Mouse (Mus musculus): Measurements from ENCODE around the gene Elfn2. TPM values are rescaled to one million over a fixed set of nuclear protein-coding genes. Genes with fewer than 3 reads are reported as not detected.
A peak's percentile ranks its signal among the peaks of the same experiment; 100 is the strongest.

Elfn2 gene
- 0.24 and 0.39 TPM in 2 replicates for polyA plus RNA-seq (2016; fragmentation: Nextera tagmentation; extraction: Ambion mirVana)

GRCm38 (mm10) chr15:78718290-78719250 is at the start of gene Elfn2:
TSS of gene Elfn2 (minus strand) at chr15:78718771.
- Histone ChIP-seq H3K27me3 (ENCODE audit: insufficient read depth, poor library complexity, severe bottlenecking) (peaks cover 75% of the 10 kb centered on the region), H3K9me3 (no peaks in the 10 kb centered on the region), H3K4me3 (peak within 1 kb of the TSS; percentile 63), H3K36me3 (no peaks in the 10 kb centered on the region), H3K4me1 (replicated peaks) (peaks cover 43% of the 10 kb centered on the region), H3K27ac (peak within 1 kb of the TSS; percentile 70)
- 2% methylated on average over 89 of the region's 89 CpGs for WGBS
- DNase-seq (ENCODE audit: low spot score) = peak; percentile 31

- DNase-seq (ENCODE audit: low spot score) = no peak
- 92% methylated on average over 5 of the region's 5 CpGs for WGBS
- Histone ChIP-seq H3K9me3 (no peaks in the 10 kb centered on the region), H3K4me1 (replicated peaks) (peaks cover 56% of the 10 kb centered on the region), H3K27ac (peak overlapping the region; percentile 57), H3K36me3 (peaks cover 98% of the 10 kb centered on the region), H3K27me3 (ENCODE audit: insufficient read depth, poor library complexity, severe bottlenecking) (no peaks in the 10 kb centered on the region), H3K4me3 (no peak overlapping the region)
Measured at GRCm38 (mm10) chr15:78763704-78764103, 45.1 kb upstream of the Elfn2 start.

GRCm38 (mm10) chr15:78763210-78763609 is 44.6 kb upstream of the Elfn2 start:
- no peaks in the 10 kb centered on the region for H3K27me3 ChIP-seq (ENCODE audit: insufficient read depth, poor library complexity, severe bottlenecking)
- peaks cover 98% of the 10 kb centered on the region for H3K36me3 ChIP-seq
- peaks cover 51% of the 10 kb centered on the region for H3K4me1 ChIP-seq (replicated peaks)
- DNase-seq (ENCODE audit: low spot score) = no peak
- WGBS = 51% methylated on average over 10 of the region's 10 CpGs
- peak overlapping the region; percentile 50 for H3K27ac ChIP-seq
- H3K9me3 ChIP-seq = no peaks in the 10 kb centered on the region
- 0 out of 2 replicates have a peak overlapping the region, but pooled peaks have one; percentile 4 for H3K4me3 ChIP-seq

- Histone ChIP-seq H3K4me1 (replicated peaks) (peaks cover 46% of the 10 kb centered on the region), H3K27ac (0 out of 2 replicates have a peak overlapping the region, but pooled peaks have one; percentile 16), H3K36me3 (peaks cover 98% of the 10 kb centered on the region), H3K27me3 (ENCODE audit: insufficient read depth, poor library complexity, severe bottlenecking) (no peaks in the 10 kb centered on the region), H3K4me3 (no peak overlapping the region), H3K9me3 (no peaks in the 10 kb centered on the region)
- no peak for DNase-seq (ENCODE audit: low spot score)
- WGBS = 86% methylated on average over 13 of the region's 13 CpGs
Measured at GRCm38 (mm10) chr15:78761112-78761511, 42.5 kb upstream of the Elfn2 start.

- Histone ChIP-seq H3K4me1 (replicated peaks) (peaks cover 57% of the 10 kb centered on the region), H3K27me3 (ENCODE audit: insufficient read depth, poor library complexity, severe bottlenecking) (no peaks in the 10 kb centered on the region), H3K4me3 (no peak overlapping the region), H3K27ac (no peak overlapping the region), H3K9me3 (no peaks in the 10 kb centered on the region), H3K36me3 (peaks cover 84% of the 10 kb centered on the region)
- WGBS = 92% methylated on average over 6 of the region's 6 CpGs
- no peak for DNase-seq (ENCODE audit: low spot score)
Measured at GRCm38 (mm10) chr15:78758132-78758531, 39.6 kb upstream of the Elfn2 start.

GRCm38 (mm10) chr15:78755966-78756725 is 37.6 kb upstream of the Elfn2 start:
- no peaks in the 10 kb centered on the region for H3K9me3 ChIP-seq
- WGBS = 81% methylated on average over 12 of the region's 12 CpGs
- no peak for DNase-seq (ENCODE audit: low spot score)
- no peak overlapping the region for H3K4me3 ChIP-seq
- H3K4me1 ChIP-seq (replicated peaks) = peaks cover 51% of the 10 kb centered on the region
- H3K36me3 ChIP-seq = peaks cover 65% of the 10 kb centered on the region
- peak overlapping the region; percentile 76 for H3K27ac ChIP-seq
- H3K27me3 ChIP-seq (ENCODE audit: insufficient read depth, poor library complexity, severe bottlenecking) = no peaks in the 10 kb centered on the region

- peaks cover 55% of the 10 kb centered on the region for H3K4me1 ChIP-seq (replicated peaks)
- no peaks in the 10 kb centered on the region for H3K9me3 ChIP-seq
- DNase-seq (ENCODE audit: low spot score) = no peak
- 75% methylated on average over 3 of the region's 3 CpGs for WGBS
- peaks cover 56% of the 10 kb centered on the region for H3K36me3 ChIP-seq
- no peak overlapping the region for H3K4me3 ChIP-seq
- no peaks in the 10 kb centered on the region for H3K27me3 ChIP-seq (ENCODE audit: insufficient read depth, poor library complexity, severe bottlenecking)
- H3K27ac ChIP-seq = peak overlapping the region; percentile 76
Measured at GRCm38 (mm10) chr15:78755226-78755625, 36.7 kb upstream of the Elfn2 start.

GRCm38 (mm10) chr15:78754144-78754543 is 35.6 kb upstream of the Elfn2 start:
- Histone ChIP-seq H3K4me3 (no peak overlapping the region), H3K9me3 (no peaks in the 10 kb centered on the region), H3K4me1 (replicated peaks) (peaks cover 59% of the 10 kb centered on the region), H3K27me3 (ENCODE audit: insufficient read depth, poor library complexity, severe bottlenecking) (no peaks in the 10 kb centered on the region), H3K27ac (peak overlapping the region; percentile 76), H3K36me3 (peaks cover 45% of the 10 kb centered on the region)
- DNase-seq (ENCODE audit: low spot score) = no peak
- WGBS = 83% methylated on average over 5 of the region's 5 CpGs

GRCm38 (mm10) chr15:78752991-78753390 is 34.4 kb upstream of the Elfn2 start:
- H3K4me3 ChIP-seq = no peak overlapping the region
- H3K4me1 ChIP-seq (replicated peaks) = peaks cover 59% of the 10 kb centered on the region

GRCm38 (mm10) chr15:78750608-78751350 is 32.2 kb upstream of the Elfn2 start:
- Histone ChIP-seq H3K4me1 (replicated peaks) (peaks cover 47% of the 10 kb centered on the region), H3K9me3 (no peaks in the 10 kb centered on the region), H3K36me3 (peaks cover 12% of the 10 kb centered on the region), H3K27me3 (ENCODE audit: insufficient read depth, poor library complexity, severe bottlenecking) (no peaks in the 10 kb centered on the region), H3K27ac (peak overlapping the region; percentile 16; the same call in 1 of the 2 replicates), H3K4me3 (no peak overlapping the region)
- 66% methylated on average over 6 of the region's 6 CpGs for WGBS
- DNase-seq (ENCODE audit: low spot score) = no peak

More at GRCm38 (mm10) chr15:78752991-78753390, 34.4 kb upstream of the Elfn2 start:
- no peak for DNase-seq (ENCODE audit: low spot score)
- Histone ChIP-seq H3K27ac (no peak overlapping the region), H3K9me3 (no peaks in the 10 kb centered on the region), H3K27me3 (ENCODE audit: insufficient read depth, poor library complexity, severe bottlenecking) (no peaks in the 10 kb centered on the region), H3K36me3 (peaks cover 34% of the 10 kb centered on the region)

- H3K9me3 ChIP-seq = no peaks in the 10 kb centered on the region
- H3K4me1 ChIP-seq (replicated peaks) = peaks cover 37% of the 10 kb centered on the region
- no peak overlapping the region for H3K27ac ChIP-seq
- DNase-seq (ENCODE audit: low spot score) = no peak
- H3K27me3 ChIP-seq (ENCODE audit: insufficient read depth, poor library complexity, severe bottlenecking) = no peaks in the 10 kb centered on the region
- 55% methylated on average over 5 of the region's 5 CpGs for WGBS
- H3K4me3 ChIP-seq = no peak overlapping the region
- peaks cover 6% of the 10 kb centered on the region for H3K36me3 ChIP-seq
Measured at GRCm38 (mm10) chr15:78749855-78750254, 31.3 kb upstream of the Elfn2 start.

GRCm38 (mm10) chr15:78744206-78744605 is 25.6 kb upstream of the Elfn2 start:
- Histone ChIP-seq H3K27me3 (ENCODE audit: insufficient read depth, poor library complexity, severe bottlenecking) (no peaks in the 10 kb centered on the region), H3K27ac (no peak overlapping the region), H3K9me3 (no peaks in the 10 kb centered on the region), H3K36me3 (no peaks in the 10 kb centered on the region; the same call in 1 of the 2 replicates), H3K4me3 (no peak overlapping the region), H3K4me1 (replicated peaks) (peaks cover 15% of the 10 kb centered on the region; the same call in 1 of the 2 replicates)
- WGBS = 4% methylated on average over 5 of the region's 5 CpGs
- DNase-seq (ENCODE audit: low spot score) = peak; percentile 84
